Mouse (Mus musculus) macrophage (primary cell): ENCODE results near the gene Adcy5. TPM values are rescaled to one million over a fixed set of nuclear protein-coding genes. Genes with fewer than 3 reads are reported as not detected.

Experiments used
- H3K27ac ChIP-seq: fragments of 350-480 bp; formaldehyde crosslinking; 2 replicates; pipeline ENCODE4 v1.9.0; 2021
- H3K36me3 ChIP-seq: fragments of 350-480 bp; formaldehyde crosslinking; 2 replicates; pipeline ENCODE4 v1.9.0; 2021; ENCODE audit errors: inconsistent target
- H3K4me3 ChIP-seq: fragments of 350-480 bp; formaldehyde crosslinking; 2 replicates; pipeline ENCODE4 v1.9.0; 2021; ENCODE audit errors: inconsistent target
- H3K79me2 ChIP-seq: fragments of 350-480 bp; formaldehyde crosslinking; 2 replicates; pipeline ENCODE4 v1.9.0; 2021; ENCODE audit errors: inconsistent target
- WGBS: methylation state at CpG from one replicate; pipeline ENCODE4 v1.1.7; 2026; ENCODE audit warnings: inconsistent platforms; ENCODE audit not compliant: missing documents; 5-methylcytosine and 5-hydroxymethylcytosine counted together
- polyA plus RNA-seq: library from polyadenylated mRNA; stranded (reverse); fragments of 250-400 nt; gene quantifications from 3 replicates; pipeline ENCODE4 v1.2.4, GENCODE M21; 2018; ENCODE audit warnings: inconsistent platforms

Adcy5 gene
- polyA plus RNA-seq, 1 experiment from 2014 or later = 0.03 TPM

DNA sequence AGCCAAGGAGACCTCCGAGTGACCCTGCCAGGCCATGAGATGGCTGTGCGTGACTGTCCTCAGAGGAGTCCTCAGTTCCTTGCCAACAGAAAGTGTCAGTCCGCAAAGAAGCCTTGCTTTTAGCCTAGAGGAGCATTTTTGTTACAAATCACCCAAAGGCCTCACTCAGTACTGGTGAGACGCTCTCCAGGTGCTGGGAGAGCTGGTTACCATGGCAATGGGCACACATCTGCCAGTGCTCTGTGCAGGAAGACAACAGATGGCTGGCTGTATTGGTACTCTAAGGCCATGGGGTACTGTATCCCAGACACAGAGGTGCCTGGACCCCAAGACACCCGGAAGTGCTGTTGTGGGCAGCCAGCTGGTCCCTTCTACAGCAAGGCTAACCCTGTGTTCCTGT, 51.0 kb downstream of the Adcy5 start:
- WGBS = 71% methylated on average over 5 of the region's 5 CpGs
- H3K36me3 ChIP-seq = no peaks in the 10 kb centered on the region
- no peak overlapping the region for H3K27ac ChIP-seq
- no peaks in the 10 kb centered on the region for H3K79me2 ChIP-seq
- H3K4me3 ChIP-seq = no peak overlapping the region

DNA sequence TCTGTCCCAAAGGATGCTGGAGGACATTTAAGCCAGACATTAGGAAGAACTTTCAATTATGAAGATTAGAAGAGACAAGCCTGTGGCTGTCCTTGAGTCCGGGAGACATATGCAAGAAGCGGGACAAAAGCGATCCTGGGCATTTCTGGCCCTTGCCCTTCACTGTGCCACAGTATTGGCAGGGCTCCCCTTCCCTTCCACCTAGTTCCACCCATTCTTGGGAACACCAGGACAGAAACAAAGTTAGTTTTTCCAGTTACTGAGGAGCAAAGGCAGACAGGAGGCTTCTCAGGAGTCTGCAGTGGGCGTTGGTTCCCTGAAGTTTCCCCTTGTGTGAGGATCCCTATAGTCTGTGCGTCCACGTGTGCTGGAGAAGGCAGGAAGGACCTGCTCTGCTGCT, 51.7 kb downstream of the Adcy5 start:
- 95% methylated on average over 6 of the region's 6 CpGs for WGBS
- Histone ChIP-seq H3K27ac (no peak overlapping the region), H3K36me3 (no peaks in the 10 kb centered on the region), H3K79me2 (no peaks in the 10 kb centered on the region), H3K4me3 (no peak overlapping the region)

DNA sequence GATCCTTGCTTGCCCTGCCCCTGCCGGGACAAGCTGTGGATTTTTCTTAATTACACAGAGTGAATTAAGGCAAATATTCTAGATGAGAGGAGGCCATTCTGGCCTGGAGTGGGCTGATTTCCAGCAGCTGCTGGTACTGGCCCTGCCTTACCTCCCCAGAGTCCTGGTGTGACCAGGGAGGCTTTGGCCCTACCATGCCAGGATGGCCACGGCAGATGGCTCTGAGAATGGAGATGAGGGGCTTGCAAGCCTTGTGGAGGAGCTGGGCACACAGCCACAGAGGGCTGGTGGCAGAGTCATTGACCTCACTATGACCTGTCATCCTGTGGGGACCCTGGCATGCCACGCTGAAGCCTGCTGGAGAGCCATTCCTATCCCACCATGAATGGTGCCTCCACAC, 54.1 kb downstream of the Adcy5 start:
- no peak overlapping the region for H3K4me3 ChIP-seq
- H3K79me2 ChIP-seq = no peaks in the 10 kb centered on the region
- no peaks in the 10 kb centered on the region for H3K36me3 ChIP-seq
- H3K27ac ChIP-seq = no peak overlapping the region
- 96% methylated on average over 3 of the region's 3 CpGs for WGBS

DNA sequence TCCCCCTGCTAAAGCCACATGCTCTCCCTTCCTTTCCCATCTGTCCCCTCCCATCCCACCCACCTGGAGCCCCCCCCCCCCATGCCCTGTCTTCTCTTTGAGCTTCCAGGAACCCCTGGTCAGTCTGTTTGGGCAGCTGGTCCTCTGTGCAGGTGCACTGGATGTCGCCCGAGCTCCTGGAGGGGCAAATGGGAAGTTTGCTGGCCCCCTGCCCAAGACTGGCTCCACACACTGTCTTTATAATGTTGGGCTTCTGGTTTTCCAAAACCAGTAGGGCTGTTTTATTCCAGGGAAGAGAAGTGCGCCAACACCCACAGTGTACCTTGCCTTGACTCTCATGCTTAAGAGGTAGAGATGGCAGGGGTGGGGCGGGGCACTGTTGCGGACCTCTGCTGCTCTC, 55.1 kb downstream of the Adcy5 start:
- WGBS = 88% methylated on average over 5 of the region's 5 CpGs
- no peak overlapping the region for H3K4me3 ChIP-seq
- H3K27ac ChIP-seq = no peak overlapping the region
- H3K36me3 ChIP-seq = no peaks in the 10 kb centered on the region
- H3K79me2 ChIP-seq = no peaks in the 10 kb centered on the region

DNA sequence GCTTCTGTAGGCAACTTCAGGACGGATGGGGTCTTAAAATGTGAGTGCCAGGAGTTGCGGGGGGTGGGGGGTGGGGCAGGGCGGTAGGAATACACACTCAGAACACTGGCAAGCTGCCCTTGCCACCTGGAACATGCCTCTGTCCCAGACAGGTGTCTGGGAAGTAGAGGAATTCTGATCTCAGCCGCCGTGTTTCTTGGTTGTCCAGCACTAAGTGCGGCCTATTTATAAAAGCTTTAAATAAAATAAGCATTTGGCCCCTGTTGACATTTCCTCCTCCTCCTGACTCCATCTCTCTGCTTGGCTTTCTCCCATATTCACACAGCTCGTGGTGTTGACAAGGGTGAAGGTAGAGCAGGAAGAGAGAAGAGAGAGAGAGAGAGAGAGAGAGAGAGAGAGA, 60.4 kb downstream of the Adcy5 start:
- Histone ChIP-seq H3K4me3 (no peak overlapping the region), H3K79me2 (no peaks in the 10 kb centered on the region), H3K27ac (no peak overlapping the region), H3K36me3 (no peaks in the 10 kb centered on the region)
- 85% methylated on average over 5 of the region's 7 CpGs for WGBS

DNA sequence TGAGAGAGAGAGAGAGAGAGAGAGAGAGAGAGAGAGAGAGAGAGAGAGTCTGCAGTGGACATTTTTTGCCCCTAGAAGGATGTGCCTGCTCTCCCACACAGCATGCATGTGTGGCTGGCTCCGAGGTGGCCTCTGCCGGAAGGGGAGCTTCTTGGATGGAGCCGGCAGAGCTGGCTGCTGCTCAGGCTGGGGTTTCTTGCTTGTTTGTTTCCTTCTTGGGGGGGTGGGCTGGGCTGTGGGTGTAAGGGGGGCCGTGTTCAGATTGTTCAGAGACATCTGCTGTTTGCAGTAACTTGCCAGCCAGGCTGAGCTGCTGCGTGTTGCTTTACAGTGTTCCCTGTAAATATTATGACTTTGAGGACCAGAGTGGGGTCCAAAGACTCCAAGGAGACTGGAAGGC, 60.8 kb downstream of the Adcy5 start:
- H3K27ac ChIP-seq = no peak overlapping the region
- no peaks in the 10 kb centered on the region for H3K79me2 ChIP-seq
- WGBS = 78% methylated on average over 4 of the region's 5 CpGs
- H3K36me3 ChIP-seq = no peaks in the 10 kb centered on the region
- no peak overlapping the region for H3K4me3 ChIP-seq

DNA sequence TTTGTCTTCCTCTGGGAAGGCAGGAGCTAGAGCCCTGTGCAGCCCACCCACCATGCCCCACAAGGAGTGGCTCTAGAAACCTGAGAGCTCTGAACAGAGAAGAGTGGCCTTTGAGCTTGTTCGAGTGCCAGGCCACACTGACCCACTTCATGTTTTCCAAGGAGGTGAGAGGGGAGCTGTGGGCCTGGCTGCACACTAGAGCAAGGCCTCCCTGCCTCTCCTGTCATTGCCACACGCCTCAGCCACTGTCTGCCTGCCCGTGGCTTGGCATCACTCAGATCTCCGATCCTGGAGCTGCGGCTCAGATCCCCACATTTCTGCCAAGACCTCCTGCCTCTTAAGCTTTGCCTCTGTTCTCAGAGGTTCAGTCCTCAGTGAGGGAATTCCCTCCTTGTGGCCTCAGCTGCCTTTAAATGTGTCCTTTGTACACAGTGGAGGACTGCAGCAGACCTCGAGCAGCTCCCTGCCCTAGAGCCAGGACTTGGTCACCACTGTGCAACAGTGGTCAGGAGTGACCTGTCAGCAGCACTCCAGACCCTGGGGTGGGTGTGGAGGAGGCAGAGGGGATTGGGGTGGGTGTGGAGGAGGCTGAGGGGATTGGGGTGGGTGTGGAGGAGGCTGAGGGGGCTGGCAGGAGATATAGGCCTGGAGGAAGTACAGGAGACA, 62.3 kb downstream of the Adcy5 start:
- no peak overlapping the region for H3K4me3 ChIP-seq
- H3K79me2 ChIP-seq = no peaks in the 10 kb centered on the region
- WGBS = 81% methylated on average over 6 of the region's 6 CpGs
- no peak overlapping the region for H3K27ac ChIP-seq
- no peaks in the 10 kb centered on the region for H3K36me3 ChIP-seq

DNA sequence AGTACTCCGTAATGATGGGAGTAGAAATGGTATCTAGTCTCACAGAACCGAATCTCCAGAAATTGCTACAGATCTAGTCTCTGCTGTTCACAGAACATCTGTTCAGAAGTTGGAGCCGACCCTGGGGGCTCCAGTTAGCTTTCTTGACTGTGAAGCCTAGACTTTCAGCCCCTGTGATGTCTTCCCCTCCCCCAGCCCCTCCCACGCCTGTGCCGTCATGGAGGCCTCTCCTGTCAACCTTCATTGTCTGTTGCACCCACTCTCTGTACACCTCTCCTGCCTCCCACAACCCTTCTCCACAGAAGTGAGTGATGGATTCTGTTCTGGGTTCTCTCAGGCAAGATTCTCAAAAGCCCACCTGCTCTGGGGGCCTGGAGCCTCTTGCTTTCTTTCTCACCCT, 65.7 kb downstream of the Adcy5 start:
- Histone ChIP-seq H3K4me3 (no peak overlapping the region), H3K27ac (no peak overlapping the region), H3K79me2 (no peaks in the 10 kb centered on the region), H3K36me3 (no peaks in the 10 kb centered on the region)
- 90% methylated on average over 5 of the region's 5 CpGs for WGBS

DNA sequence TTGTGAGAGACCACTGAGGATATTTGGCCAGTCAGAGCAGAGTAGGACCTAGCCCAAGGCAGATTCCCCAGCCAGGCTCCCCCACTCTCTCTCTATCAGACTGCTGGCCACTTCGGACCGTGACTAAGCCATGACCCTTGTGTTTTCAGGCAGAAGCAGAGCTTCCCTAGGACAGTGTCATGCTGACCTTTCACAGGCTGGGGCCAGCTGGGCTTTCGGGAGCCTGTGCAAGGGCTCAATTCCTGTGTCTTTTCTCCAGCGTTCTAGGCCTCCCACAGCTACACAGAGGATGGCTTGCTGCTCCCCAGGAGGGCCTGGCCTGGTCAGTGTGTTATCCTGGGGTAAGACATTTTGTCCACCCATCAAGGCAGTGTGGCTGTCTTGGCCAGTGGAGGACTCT, 66.9 kb downstream of the Adcy5 start:
- no peaks in the 10 kb centered on the region for H3K36me3 ChIP-seq
- H3K79me2 ChIP-seq = no peaks in the 10 kb centered on the region
- WGBS = 89% methylated on average over 4 of the region's 4 CpGs
- H3K27ac ChIP-seq = no peak overlapping the region
- no peak overlapping the region for H3K4me3 ChIP-seq

DNA sequence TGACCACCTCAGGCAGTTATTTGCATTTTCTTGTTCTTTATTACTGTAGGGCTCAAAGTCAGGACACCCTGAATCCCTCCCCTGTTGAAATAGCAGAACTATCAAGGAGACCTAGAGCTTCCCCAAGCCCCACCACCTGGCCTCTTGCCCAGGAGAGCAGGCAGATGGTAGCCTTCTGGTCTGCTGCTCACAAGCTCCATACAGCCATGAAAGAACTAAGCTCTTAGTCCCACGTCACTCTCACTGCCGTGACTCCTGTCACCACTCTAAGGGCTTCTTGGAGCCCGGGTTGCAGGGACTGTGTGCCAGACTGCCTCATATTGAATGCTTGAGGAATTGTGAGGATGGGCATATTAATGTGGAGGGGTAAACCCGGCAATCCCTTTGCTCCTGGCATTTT, 69.3 kb downstream of the Adcy5 start:
- H3K4me3 ChIP-seq = no peak overlapping the region
- H3K36me3 ChIP-seq = no peaks in the 10 kb centered on the region
- 54% methylated on average over 4 of the region's 4 CpGs for WGBS
- H3K27ac ChIP-seq = no peak overlapping the region
- H3K79me2 ChIP-seq = no peaks in the 10 kb centered on the region

DNA sequence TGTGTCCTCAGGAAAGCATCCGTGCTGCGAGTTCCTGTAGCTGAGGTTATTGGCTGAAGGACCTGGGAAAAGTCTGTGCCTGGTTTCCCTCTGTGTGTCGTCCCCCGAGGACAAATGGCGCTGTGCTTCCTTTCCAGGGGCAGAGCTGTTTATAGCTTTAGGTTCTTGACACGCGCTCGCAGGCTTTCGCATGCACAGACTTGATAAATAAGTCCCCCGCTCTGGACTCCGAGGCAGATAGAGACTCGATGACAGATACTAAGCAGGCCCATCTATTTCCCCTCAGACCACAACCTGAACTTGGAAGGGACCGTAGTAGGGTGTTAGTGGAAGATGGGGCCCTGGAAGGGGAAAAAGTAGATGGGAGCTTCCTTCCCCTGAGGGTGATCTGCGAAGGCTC, 70.0 kb downstream of the Adcy5 start:
- no peaks in the 10 kb centered on the region for H3K36me3 ChIP-seq
- H3K4me3 ChIP-seq = no peak overlapping the region
- H3K79me2 ChIP-seq = no peaks in the 10 kb centered on the region
- WGBS = 79% methylated on average over 14 of the region's 14 CpGs
- H3K27ac ChIP-seq = no peak overlapping the region

DNA sequence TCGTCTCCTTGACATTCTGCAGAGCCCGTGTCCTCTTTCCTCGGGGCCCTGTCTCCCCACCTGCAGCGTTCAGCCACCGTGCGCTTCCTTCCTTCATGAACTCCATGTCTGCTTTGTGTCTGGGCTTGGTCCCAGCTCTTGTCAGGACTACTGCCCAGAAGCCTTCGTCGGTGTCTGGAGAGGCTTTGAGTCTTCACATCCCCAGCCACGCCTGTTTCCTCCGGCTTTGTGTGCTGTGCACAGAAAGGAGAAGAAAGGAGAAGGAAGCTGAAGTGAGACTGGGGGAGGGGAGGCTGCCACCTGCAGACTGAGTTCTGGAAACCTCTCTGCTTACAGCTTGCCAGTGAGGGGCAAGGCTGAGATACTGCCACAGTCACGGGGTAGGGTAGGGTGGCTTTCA, 74.9 kb downstream of the Adcy5 start:
- H3K79me2 ChIP-seq = no peaks in the 10 kb centered on the region
- no peaks in the 10 kb centered on the region for H3K36me3 ChIP-seq
- no peak overlapping the region for H3K27ac ChIP-seq
- H3K4me3 ChIP-seq = no peak overlapping the region
- under 1% methylated on average over 11 of the region's 11 CpGs for WGBS

DNA sequence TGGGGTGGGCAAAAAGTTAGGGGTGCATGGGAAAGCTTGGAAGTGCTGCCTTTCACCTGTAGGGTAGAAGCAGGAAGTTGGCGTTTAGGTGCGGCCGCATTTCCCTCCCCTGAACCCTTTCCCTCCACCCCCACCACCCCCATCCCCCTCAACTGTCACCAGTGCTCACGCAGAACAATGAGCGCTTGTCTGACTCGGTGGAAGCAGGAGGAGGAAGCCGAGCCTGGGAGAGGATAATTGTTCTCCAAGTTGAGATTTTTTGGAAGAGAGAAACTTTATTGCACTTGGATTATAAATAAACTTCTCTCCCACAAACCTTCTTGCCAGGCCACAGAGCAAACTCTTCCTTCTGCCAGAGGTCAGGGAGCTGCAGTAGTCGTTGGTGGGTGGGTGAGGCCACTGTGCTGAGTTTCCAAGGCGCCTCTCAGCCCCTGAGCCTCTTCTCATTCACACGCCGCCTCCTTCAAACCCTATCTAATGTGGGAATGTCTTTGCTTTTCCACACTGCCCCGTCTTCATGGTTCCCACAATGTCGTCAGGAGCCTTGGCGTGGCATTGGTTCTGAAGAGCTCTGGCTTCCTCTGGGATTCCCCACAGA, 77.6 kb downstream of the Adcy5 start:
- H3K27ac ChIP-seq = no peak overlapping the region
- H3K4me3 ChIP-seq = no peak overlapping the region
- H3K79me2 ChIP-seq = no peaks in the 10 kb centered on the region
- H3K36me3 ChIP-seq = no peaks in the 10 kb centered on the region
- 69% methylated on average over 14 of the region's 14 CpGs for WGBS

DNA sequence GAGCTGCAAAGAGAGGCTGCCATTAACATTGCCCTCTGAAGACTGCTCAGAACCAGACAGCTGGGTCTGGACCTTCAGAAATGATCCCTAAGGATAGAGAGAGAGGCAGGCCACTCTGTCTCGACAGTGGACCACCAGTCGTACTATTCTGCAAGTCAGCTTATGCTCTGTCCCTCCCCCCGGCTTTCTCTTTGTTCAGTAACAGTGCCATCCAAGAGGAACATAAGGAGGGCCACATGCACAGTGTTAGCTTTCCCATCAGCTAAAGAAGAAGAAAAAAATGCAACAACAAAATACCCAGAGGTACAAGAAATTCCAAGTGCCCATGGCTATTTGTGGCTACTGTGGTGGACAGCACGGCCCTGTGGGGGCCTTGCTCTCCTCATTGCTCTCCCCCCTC, 78.7 kb downstream of the Adcy5 start:
- Histone ChIP-seq H3K79me2 (no peaks in the 10 kb centered on the region), H3K27ac (no peak overlapping the region), H3K36me3 (no peaks in the 10 kb centered on the region), H3K4me3 (no peak overlapping the region)
- WGBS = 92% methylated on average over 4 of the region's 4 CpGs

DNA sequence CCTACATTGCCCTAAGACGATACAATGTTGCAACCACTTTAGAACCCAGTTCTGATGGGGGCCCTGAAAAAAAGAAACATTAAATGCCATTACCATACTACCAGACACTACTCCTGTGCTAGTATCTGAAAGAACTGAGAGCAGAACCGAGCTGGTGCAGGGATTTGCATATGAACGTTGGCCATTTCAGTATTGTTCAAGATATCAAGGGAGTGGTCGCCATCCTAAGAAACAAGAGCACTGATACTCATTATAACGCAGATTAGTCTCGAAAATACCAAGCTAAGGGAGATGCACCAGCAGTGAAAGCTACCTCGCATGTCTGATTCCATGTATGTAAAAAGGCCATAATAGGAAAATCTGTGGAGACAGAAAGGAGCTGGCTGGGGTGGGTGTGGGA, 82.4 kb downstream of the Adcy5 start:
- WGBS = 91% methylated on average over 7 of the region's 7 CpGs
- Histone ChIP-seq H3K79me2 (no peaks in the 10 kb centered on the region), H3K36me3 (no peaks in the 10 kb centered on the region), H3K27ac (no peak overlapping the region), H3K4me3 (no peak overlapping the region)
